Mouse (Mus musculus) cerebellum, adult 2 months (tissue): ENCODE data around the gene Psmd7.

Experiments used
- CTCF ChIP-seq: fragments of 200-500 bp; IDR thresholded peaks from 2 replicates; pipeline ENCODE4 v1.5.1; 2011; ENCODE audit warnings: low read depth, mild to moderate bottlenecking, control low read depth, low read length, moderate library complexity, borderline replicate concordance; ENCODE audit not compliant: insufficient read depth
- POLR2A ChIP-seq: fragments of 200-500 bp; IDR thresholded peaks from 2 replicates; pipeline ENCODE4 v1.6.1; 2011; ENCODE audit warnings: low read length, control low read depth, borderline replicate concordance; ENCODE audit not compliant: insufficient read depth

DNA sequence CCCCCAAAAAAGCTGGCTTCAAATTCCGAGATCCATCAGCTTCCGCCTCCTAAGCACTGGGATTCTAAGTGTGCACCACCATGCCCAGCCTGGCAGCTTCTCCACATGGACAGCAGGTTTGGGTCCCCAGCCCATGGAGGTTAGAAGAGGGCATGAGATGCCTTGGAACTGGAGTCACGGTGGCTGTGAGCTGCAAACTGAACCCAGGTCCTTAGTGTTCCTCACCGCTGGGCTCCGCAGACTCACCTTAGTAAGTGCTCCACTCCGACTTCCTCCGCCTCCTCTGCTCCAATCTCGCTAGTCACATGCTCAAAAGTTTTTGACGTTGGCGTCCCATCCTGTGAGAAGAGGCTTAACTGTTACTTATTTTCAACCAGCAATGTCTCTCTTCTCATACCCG is 6.1 kb downstream of the Psmd7 start:
- TF ChIP-seq CTCF: no peak
- TF ChIP-seq POLR2A: no peak
